Mouse (Mus musculus) lung, adult 2 months (tissue): ENCODE measurements around the gene Fam240a.

Experiments
- CTCF ChIP-seq: fragments of 200-500 bp; IDR thresholded peaks from 2 replicates; pipeline ENCODE4 v1.5.1; 2011; ENCODE audit warnings: mild to moderate bottlenecking, low read length, control low read depth; ENCODE audit not compliant: insufficient read depth
- POLR2A ChIP-seq: fragments of 200-500 bp; IDR thresholded peaks from 2 replicates; pipeline ENCODE4 v1.6.1; 2011; ENCODE audit warnings: low read depth, mild to moderate bottlenecking, control low read depth, low read length, borderline replicate concordance; ENCODE audit errors: extremely low read depth

GRCm38 (mm10) chr9:110935941-110936340, 19.3 kb upstream of the Fam240a start:
- TF ChIP-seq CTCF (no peak), POLR2A (no peak)
